Mouse (Mus musculus): ENCODE results near the gene Zc2hc1c. TPM values are rescaled to one million over a fixed set of nuclear protein-coding genes. Genes with fewer than 3 reads are reported as not detected.

Gene Zc2hc1c
- total RNA-seq (2012; rRNA removed) (0.03 and 0.04 TPM in 2 replicates), polyA plus RNA-seq (2012; ENCODE audit: insufficient read depth in 1 of 2, insufficient read length in 2 of 2, low read depth in 1 of 2, low replicate concordance in 2 of 2, missing spikeins in 1 of 2) (under 1 TPM in 1 of 2 experiments, not detected in 1; 0.39 TPM)

DNA sequence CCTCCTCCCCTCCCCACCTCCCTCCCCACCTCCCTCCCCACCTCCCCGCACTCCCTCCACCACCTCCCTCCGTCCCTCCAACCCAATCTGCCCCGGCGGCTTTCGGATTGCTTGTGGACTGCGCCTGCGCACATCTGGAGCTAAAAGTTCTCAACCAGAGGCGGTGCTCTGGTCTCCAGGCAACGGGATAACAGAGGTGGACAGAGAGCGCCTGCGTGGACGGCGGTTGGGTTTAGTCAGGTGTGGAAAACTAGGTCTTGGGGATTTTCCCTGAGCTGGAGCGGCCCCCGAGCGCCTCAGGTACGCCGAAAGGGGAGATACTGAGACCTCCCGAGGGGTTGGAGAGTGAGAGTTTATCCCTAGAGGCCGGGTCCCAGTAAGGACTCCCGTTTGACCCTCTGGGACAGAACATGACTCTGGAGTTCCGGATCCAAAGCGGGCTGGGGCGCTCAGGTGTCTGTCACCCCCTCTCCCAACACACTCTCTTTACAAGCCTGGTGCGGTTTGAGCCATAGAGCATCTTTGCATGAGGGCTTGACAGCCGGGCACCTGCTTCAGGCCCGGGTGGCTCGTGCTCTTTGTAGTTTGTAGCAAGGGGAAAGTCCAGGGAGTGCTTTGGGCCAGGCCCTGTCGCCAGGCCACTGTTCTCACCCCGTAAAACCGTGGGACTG is at the start of gene Zc2hc1c:
Zc2hc1c (plus strand) TSS at position 106 of the 671 bp plus-strand sequence.
- DNase-seq (ENCODE audit: low read depth, low spot score), result no peak
- TF ChIP-seq NELFE (IDR thresholded peaks at IDR 0.05; ENCODE audit: low read depth, low read length), result no peak
- TF ChIP-seq POLR2AphosphoS5 (IDR thresholded peaks at IDR 0.05; ENCODE audit: borderline replicate concordance, low read depth, low read length), result no peak
- TF ChIP-seq KAT2A (conservative IDR thresholded peaks at IDR 0.05; ENCODE audit: low read depth, low read length), result no peak
- no peak for TF ChIP-seq BHLHE40 (IDR thresholded peaks at IDR 0.05; ENCODE audit: borderline replicate concordance, low read depth, low read length)
- no peak for TF ChIP-seq ELF1 (IDR thresholded peaks at IDR 0.05; ENCODE audit: low read depth, low read length)
- TF ChIP-seq CHD2 (IDR thresholded peaks at IDR 0.05; ENCODE audit: low read length), result no peak
- no peak for TF ChIP-seq E2F4 (IDR thresholded peaks at IDR 0.05; ENCODE audit: borderline replicate concordance, low read depth, low read length)
- TF ChIP-seq NRF1 (IDR thresholded peaks at IDR 0.05; ENCODE audit: insufficient read depth, low read depth, low read length, poor library complexity, severe bottlenecking), result no peak
- TF ChIP-seq CHD1 (IDR thresholded peaks at IDR 0.05; ENCODE audit: low read depth, low read length), result no peak
- no peak for TF ChIP-seq TCF12 (IDR thresholded peaks at IDR 0.05; ENCODE audit: low read depth, low read length)
- TF ChIP-seq MEF2A (IDR thresholded peaks at IDR 0.05; ENCODE audit: extremely low read depth, insufficient replicate concordance, low read depth, low read length, poor library complexity, severe bottlenecking), result no peak
- TF ChIP-seq MYB (IDR thresholded peaks at IDR 0.05; ENCODE audit: low read depth, low read length), result no peak
- no peak for TF ChIP-seq MAFK (IDR thresholded peaks at IDR 0.05; ENCODE audit: borderline replicate concordance, low read depth, low read length)
- no peak for TF ChIP-seq ZNF384 (IDR thresholded peaks at IDR 0.05; ENCODE audit: low read depth, low read length)
- no peak for TF ChIP-seq HCFC1 (IDR thresholded peaks at IDR 0.05; ENCODE audit: low read depth, low read length)
- no peak for TF ChIP-seq USF2 (IDR thresholded peaks at IDR 0.05; ENCODE audit: borderline replicate concordance in 1 of 2, insufficient read depth in 1 of 2, low read depth in 1 of 2, low read length in 2 of 2)
- TF ChIP-seq MAX (IDR thresholded peaks at IDR 0.05; ENCODE audit: low read length), result no peak
- peaks cover 0 to 9% of the 10 kb centered on the region in 2 experiments; a peak in 2 of 4 replicates for H3K36me3 ChIP-seq (ENCODE audit: control insufficient read depth in 1 of 2, insufficient read depth in 2 of 2, low read length in 2 of 2)
- H3K4me3 ChIP-seq (ENCODE audit: control insufficient read depth in 1 of 2, insufficient read depth in 1 of 2, low read depth in 2 of 2, low read length in 2 of 2), result no peak within 1 kb of the TSS
- peaks cover 8 to 10% of the 10 kb centered on the region in 2 experiments for H3K4me1 ChIP-seq (ENCODE audit: control insufficient read depth in 1 of 2, insufficient read depth in 2 of 2, low read length in 2 of 2)
- no peaks in the 10 kb centered on the region for H3K79me2 ChIP-seq (ENCODE audit: control insufficient read depth, insufficient read depth, low read length, poor library complexity)
- no peaks in the 10 kb centered on the region; a peak in 1 of 4 replicates for H3K27me3 ChIP-seq (ENCODE audit: control insufficient read depth in 1 of 2, insufficient read depth in 2 of 2, low read length in 2 of 2)
- H3K9ac ChIP-seq (ENCODE audit: control insufficient read depth, low read depth, low read length, poor library complexity, severe bottlenecking), result no peak within 1 kb of the TSS
- H3K27ac ChIP-seq (ENCODE audit: control insufficient read depth, low read depth, low read length), result no peak within 1 kb of the TSS
- H3K9me3 ChIP-seq (replicated peaks; ENCODE audit: insufficient read depth, low read length), result no peaks in the 10 kb centered on the region

DNA sequence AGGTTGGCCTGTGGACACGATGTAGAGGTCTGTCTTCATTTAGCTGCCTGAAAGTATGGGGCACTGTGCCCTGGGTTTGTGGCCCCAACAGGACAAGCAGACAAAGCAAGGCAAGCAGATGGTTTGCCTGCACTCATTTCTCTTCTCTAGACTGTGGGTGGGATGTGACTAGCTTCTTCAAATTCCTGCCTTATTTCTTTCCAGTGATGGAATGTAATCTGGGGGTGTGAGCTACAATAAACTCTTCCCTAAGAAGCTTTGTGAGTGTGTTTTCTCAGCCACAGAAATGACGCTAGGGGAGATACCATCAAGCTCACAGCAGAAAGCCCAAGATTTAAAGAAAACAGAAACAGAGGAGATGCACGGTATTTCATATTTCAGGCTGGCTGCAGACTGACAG is 36.3 kb upstream of the Zc2hc1c start:
- H3K4me1 ChIP-seq (ENCODE audit: control insufficient read depth in 1 of 2, insufficient read depth in 2 of 2, low read length in 2 of 2), result peaks cover 7 to 11% of the 10 kb centered on the region in 2 experiments
- H3K9ac ChIP-seq (ENCODE audit: control insufficient read depth, low read depth, low read length, poor library complexity, severe bottlenecking), result no peak overlapping the region
- H3K27me3 ChIP-seq (ENCODE audit: control insufficient read depth in 1 of 2, insufficient read depth in 2 of 2, low read length in 2 of 2), result no peaks in the 10 kb centered on the region
- no peak overlapping the region for H3K27ac ChIP-seq (ENCODE audit: control insufficient read depth, low read depth, low read length)
- no peak for TF ChIP-seq BHLHE40 (IDR thresholded peaks at IDR 0.05; ENCODE audit: borderline replicate concordance, low read depth, low read length)
- H3K79me2 ChIP-seq (ENCODE audit: control insufficient read depth, insufficient read depth, low read length, poor library complexity), result no peaks in the 10 kb centered on the region
- H3K36me3 ChIP-seq (ENCODE audit: control insufficient read depth in 1 of 2, insufficient read depth in 2 of 2, low read length in 2 of 2), result peaks cover 0 to 17% of the 10 kb centered on the region in 2 experiments; a peak in 2 of 4 replicates
- DNase-seq (ENCODE audit: low read depth, low spot score), result no peak
- no peaks in the 10 kb centered on the region for H3K9me3 ChIP-seq (replicated peaks; ENCODE audit: insufficient read depth, low read length)
- no peak overlapping the region for H3K4me3 ChIP-seq (ENCODE audit: control insufficient read depth in 1 of 2, insufficient read depth in 1 of 2, low read depth in 2 of 2, low read length in 2 of 2)
